Mouse (Mus musculus): ENCODE measurements around the gene Srebf2. TPM values are rescaled to one million over a fixed set of nuclear protein-coding genes. Genes with fewer than 3 reads are reported as not detected.
"Not testable (repeated sequence)": the region's sequence is repeated elsewhere in the genome, so short reads cannot be mapped to it uniquely, and the experiment has no call there.

Srebf2 gene
- polyA plus RNA-seq, 1 experiment from 2014 or later = 200 TPM

GRCm38 (mm10) chr15:82243742-82244114 lies 96.7 kb downstream of the Srebf2 start:
- Histone ChIP-seq H3K9me3 (replicated peaks) (no peaks in the 10 kb centered on the region), H3K4me3 (peak overlapping the region; percentile 59), H3K4me1 (peaks cover 12% of the 10 kb centered on the region), H3K27ac (peak overlapping the region; percentile 70), H3K27me3 (no peaks in the 10 kb centered on the region), H3K9ac (peak overlapping the region; percentile 81), H3K36me3 (ENCODE audit: poor library complexity, severe bottlenecking) (peaks cover 7% of the 10 kb centered on the region; the same call in 1 of the 2 replicates), H3K4me2 (peak overlapping the region; percentile 92)
- WGBS = 4% methylated on average over 12 of the region's 12 CpGs
- no peak; the same call in 1 of the 2 replicates for ATAC-seq

- peaks cover 12% of the 10 kb centered on the region for H3K4me1 ChIP-seq
- peaks cover 1% of the 10 kb centered on the region; the same call in 1 of the 2 replicates for H3K36me3 ChIP-seq (ENCODE audit: poor library complexity, severe bottlenecking)
- peak within 1 kb of the TSS; percentile 87 for H3K27ac ChIP-seq
- peak within 1 kb of the TSS; percentile 92 for H3K4me2 ChIP-seq
- under 1% methylated on average over 61 of the region's 65 CpGs for WGBS
- no peaks in the 10 kb centered on the region for H3K9me3 ChIP-seq (replicated peaks)
- peak within 1 kb of the TSS; percentile 81 for H3K9ac ChIP-seq
- peak; percentile 99 for ATAC-seq
- peak within 1 kb of the TSS; percentile 59 for H3K4me3 ChIP-seq
- no peaks in the 10 kb centered on the region for H3K27me3 ChIP-seq
Measured at GRCm38 (mm10) chr15:82244115-82244804, 97.3 kb downstream of the Srebf2 start, which contains the start of gene Cenpm. Gene Cenpm, minus strand, starts transcription at chr15:82244748.

GRCm38 (mm10) chr15:82244805-82245161 lies 97.8 kb downstream of the Srebf2 start:
- H3K4me3 ChIP-seq = peak overlapping the region; percentile 59
- peak; percentile 41 for ATAC-seq
- peak overlapping the region; percentile 81 for H3K9ac ChIP-seq
- peak overlapping the region; percentile 92 for H3K4me2 ChIP-seq
- not testable (repeated sequence) for H3K36me3 ChIP-seq (ENCODE audit: poor library complexity, severe bottlenecking); H3K9me3 ChIP-seq (replicated peaks); H3K27me3 ChIP-seq
- peaks cover 12% of the 10 kb centered on the region for H3K4me1 ChIP-seq
- H3K27ac ChIP-seq = peak overlapping the region; percentile 87
- WGBS = 21% methylated on average over 9 of the region's 9 CpGs

- Histone ChIP-seq H3K9me3 (replicated peaks) (0 out of 2 replicates have a peak, but pooled peaks cover 3% of the 10 kb centered on the region), H3K9ac (no peak overlapping the region), H3K27me3 (no peaks in the 10 kb centered on the region), H3K4me3 (no peak overlapping the region), H3K4me2 (no peak overlapping the region), H3K36me3 (ENCODE audit: poor library complexity, severe bottlenecking) (no peaks in the 10 kb centered on the region), H3K27ac (no peak overlapping the region), H3K4me1 (peaks cover 12% of the 10 kb centered on the region)
- 78% methylated on average over 3 of the region's 3 CpGs for WGBS
- no peak for ATAC-seq
Measured at GRCm38 (mm10) chr15:82247131-82247776, 100.3 kb downstream of the Srebf2 start.

- no peaks in the 10 kb centered on the region for H3K27me3 ChIP-seq
Measured at GRCm38 (mm10) chr15:82251579-82251978, 104.6 kb downstream of the Srebf2 start.

GRCm38 (mm10) chr15:82252097-82252496 lies 105.1 kb downstream of the Srebf2 start, which contains the start of gene 1500009C09Rik:
Gene 1500009C09Rik, plus strand, starts transcription at chr15:82252397.
- Histone ChIP-seq H3K9ac (no peak within 1 kb of the TSS), H3K36me3 (ENCODE audit: poor library complexity, severe bottlenecking) (no peaks in the 10 kb centered on the region), H3K27me3 (no peaks in the 10 kb centered on the region), H3K4me1 (peaks cover 25% of the 10 kb centered on the region), H3K4me3 (no peak within 1 kb of the TSS), H3K4me2 (no peak within 1 kb of the TSS), H3K27ac (no peak within 1 kb of the TSS), H3K9me3 (replicated peaks) (0 out of 2 replicates have a peak, but pooled peaks cover 3% of the 10 kb centered on the region)
- WGBS = 89% methylated on average over 6 of the region's 6 CpGs
- ATAC-seq = no peak

More at GRCm38 (mm10) chr15:82251579-82251978, 104.6 kb downstream of the Srebf2 start:
- 87% methylated on average over 3 of the region's 3 CpGs for WGBS
- H3K27ac ChIP-seq = no peak overlapping the region
- 0 out of 2 replicates have a peak, but pooled peaks cover 3% of the 10 kb centered on the region for H3K9me3 ChIP-seq (replicated peaks)
- H3K4me2 ChIP-seq = no peak overlapping the region
- no peak overlapping the region for H3K4me3 ChIP-seq
- H3K9ac ChIP-seq = no peak overlapping the region
- peaks cover 20% of the 10 kb centered on the region for H3K4me1 ChIP-seq
- no peak for ATAC-seq
- no peaks in the 10 kb centered on the region for H3K36me3 ChIP-seq (ENCODE audit: poor library complexity, severe bottlenecking)

MicroRNAs encoded within 50 kb of the gene (microRNA counts, 519-probe panel; counts per million panel counts)
- microRNA mmu-miR-33 = 3,286 counts per million, percentile 69 among the panel's probes with 10 or more counts

Small RNA genes within 50 kb of the gene (microRNA-seq; reads per million reads assigned to microRNA genes)
- 141 reads per million, percentile 55 among the genes with 10 or more reads in this experiment for gene Mir33

Other genes starting within 250 kb of the Srebf2 start
- 85.7 and 86.0 TPM in 2 replicates for gene Polr3h, start 220.9 kb upstream of the Srebf2 start, polyA plus RNA-seq (2015; fragmentation: Nextera tagmentation; extraction: Ambion mirVana)
- gene Csdc2, start 210.4 kb upstream of the Srebf2 start, polyA plus RNA-seq (2015; fragmentation: Nextera tagmentation; extraction: Ambion mirVana) = 60.6 and 74.9 TPM in 2 replicates
- 62.2 and 62.5 TPM in 2 replicates for gene Pmm1, start 186.3 kb upstream of the Srebf2 start, polyA plus RNA-seq (2015; fragmentation: Nextera tagmentation; extraction: Ambion mirVana)
- not detected in 2 replicates for gene 1700029P11Rik, start 166.6 kb upstream of the Srebf2 start, polyA plus RNA-seq (2015; fragmentation: Nextera tagmentation; extraction: Ambion mirVana)
- gene Xrcc6, start 159.3 kb upstream of the Srebf2 start, polyA plus RNA-seq (2015; fragmentation: Nextera tagmentation; extraction: Ambion mirVana) = 59.9 and 65.3 TPM in 2 replicates
- gene Desi1, start 113.3 kb upstream of the Srebf2 start, polyA plus RNA-seq (2015; fragmentation: Nextera tagmentation; extraction: Ambion mirVana) = 36.7 and 38.4 TPM in 2 replicates
- gene Snu13, start 99.6 kb upstream of the Srebf2 start, polyA plus RNA-seq (2015; fragmentation: Nextera tagmentation; extraction: Ambion mirVana) = 270 and 290 TPM in 2 replicates
- not detected in 2 replicates for gene 4930407I10Rik, start 88.0 kb upstream of the Srebf2 start, polyA plus RNA-seq (2015; fragmentation: Nextera tagmentation; extraction: Ambion mirVana)
- 0.04 and 0.14 TPM in 2 replicates for gene Mei1, start 77.2 kb upstream of the Srebf2 start, polyA plus RNA-seq (2015; fragmentation: Nextera tagmentation; extraction: Ambion mirVana)
- gene Ccdc134, start 19.3 kb upstream of the Srebf2 start, polyA plus RNA-seq (2015; fragmentation: Nextera tagmentation; extraction: Ambion mirVana) = 15.2 and 15.9 TPM in 2 replicates
- gene Shisa8, start 65.6 kb downstream of the Srebf2 start, polyA plus RNA-seq (2015; fragmentation: Nextera tagmentation; extraction: Ambion mirVana) = 0.74 and 0.77 TPM in 2 replicates
- 0.15 and 0.22 TPM in 2 replicates for gene Tnfrsf13c, start 77.2 kb downstream of the Srebf2 start, polyA plus RNA-seq (2015; fragmentation: Nextera tagmentation; extraction: Ambion mirVana)
- 71.5 and 76.5 TPM in 2 replicates for gene Cenpm, start 97.6 kb downstream of the Srebf2 start, polyA plus RNA-seq (2015; fragmentation: Nextera tagmentation; extraction: Ambion mirVana)
- 7.7 and 7.8 TPM in 2 replicates for gene 1500009C09Rik, start 105.2 kb downstream of the Srebf2 start, polyA plus RNA-seq (2015; fragmentation: Nextera tagmentation; extraction: Ambion mirVana)
- gene Sept3, start 127.7 kb downstream of the Srebf2 start, polyA plus RNA-seq (2015; fragmentation: Nextera tagmentation; extraction: Ambion mirVana) = 248 and 264 TPM in 2 replicates
- gene Wbp2nl, start 151.8 kb downstream of the Srebf2 start, polyA plus RNA-seq (2015; fragmentation: Nextera tagmentation; extraction: Ambion mirVana) = not detected in 2 replicates
- 19.4 and 25.2 TPM in 2 replicates for gene Naga, start 191.7 kb downstream of the Srebf2 start, polyA plus RNA-seq (2015; fragmentation: Nextera tagmentation; extraction: Ambion mirVana)
- gene Pheta2, start 191.8 kb downstream of the Srebf2 start, polyA plus RNA-seq (2015; fragmentation: Nextera tagmentation; extraction: Ambion mirVana) = 1.3 and 1.8 TPM in 2 replicates
- 303 and 321 TPM in 2 replicates for gene Smdt1, start 191.8 kb downstream of the Srebf2 start, polyA plus RNA-seq (2015; fragmentation: Nextera tagmentation; extraction: Ambion mirVana)
- 318 and 358 TPM in 2 replicates for gene Ndufa6, start 207.1 kb downstream of the Srebf2 start, polyA plus RNA-seq (2015; fragmentation: Nextera tagmentation; extraction: Ambion mirVana)
- 1.6 and 1.7 TPM in 2 replicates for gene Cyp2d22, start 233.1 kb downstream of the Srebf2 start, polyA plus RNA-seq (2015; fragmentation: Nextera tagmentation; extraction: Ambion mirVana)
- gene Cyp2d11, start 246.8 kb downstream of the Srebf2 start, polyA plus RNA-seq (2015; fragmentation: Nextera tagmentation; extraction: Ambion mirVana) = not detected in 2 replicates